Mouse (Mus musculus) embryo, embryonic 11.5 days (tissue): ENCODE results near the gene Bmp2.
A peak's percentile ranks its signal among the peaks of the same experiment; 100 is the strongest.

Experiments
- DNase-seq: peaks from one replicate; pipeline ENCODE4 v3.0.0-alpha.2; 2012; ENCODE audit warnings: low read depth, low spot score

The Bmp2 gene

GRCm38 (mm10) chr2:133552031-133552841 is at the start of gene Bmp2:
Gene Bmp2 (plus strand): TSS chr2:133552159.
- DNase-seq = no peak

- no peak for DNase-seq
Measured at GRCm38 (mm10) chr2:133505678-133506077, 46.3 kb upstream of the Bmp2 start.

GRCm38 (mm10) chr2:133507045-133507444 is 44.9 kb upstream of the Bmp2 start:
- DNase-seq = no peak

GRCm38 (mm10) chr2:133509141-133509540 is 42.8 kb upstream of the Bmp2 start:
- DNase-seq = peak; percentile 9

- no peak for DNase-seq
Measured at GRCm38 (mm10) chr2:133511011-133511779, 40.8 kb upstream of the Bmp2 start.

- no peak for DNase-seq
Measured at GRCm38 (mm10) chr2:133516331-133517046, 35.5 kb upstream of the Bmp2 start.

- no peak for DNase-seq
Measured at GRCm38 (mm10) chr2:133517867-133518266, 34.1 kb upstream of the Bmp2 start.

- DNase-seq = no peak
Measured at GRCm38 (mm10) chr2:133521193-133521592, 30.8 kb upstream of the Bmp2 start.

- no peak for DNase-seq
Measured at GRCm38 (mm10) chr2:133522121-133522520, 29.8 kb upstream of the Bmp2 start.

- DNase-seq = no peak
Measured at GRCm38 (mm10) chr2:133525621-133526181, 26.3 kb upstream of the Bmp2 start.

- DNase-seq = no peak
Measured at GRCm38 (mm10) chr2:133529396-133529795, 22.6 kb upstream of the Bmp2 start.

GRCm38 (mm10) chr2:133533073-133533472 is 18.9 kb upstream of the Bmp2 start:
- DNase-seq = no peak

GRCm38 (mm10) chr2:133535481-133535880 is 16.5 kb upstream of the Bmp2 start:
- DNase-seq = no peak

GRCm38 (mm10) chr2:133536812-133537211 is 15.1 kb upstream of the Bmp2 start:
- DNase-seq = no peak

- DNase-seq = no peak
Measured at GRCm38 (mm10) chr2:133540702-133541101, 11.3 kb upstream of the Bmp2 start.

GRCm38 (mm10) chr2:133550238-133550682 is 1.7 kb upstream of the Bmp2 start:
- no peak for DNase-seq

- no peak for DNase-seq
Measured at GRCm38 (mm10) chr2:133552842-133553465, 995 bp downstream of the Bmp2 start.

- no peak for DNase-seq
Measured at GRCm38 (mm10) chr2:133553911-133554285, 1.9 kb downstream of the Bmp2 start.

GRCm38 (mm10) chr2:133554286-133555021 is 2.5 kb downstream of the Bmp2 start:
- no peak for DNase-seq

- DNase-seq = no peak
Measured at GRCm38 (mm10) chr2:133564248-133564886, 12.4 kb downstream of the Bmp2 start.
